Mouse (Mus musculus) NIH3T3 (cell line): ENCODE data around the gene Lenep.

Source experiments
- DNase-seq: peaks from one replicate; pipeline ENCODE4 v3.0.0-alpha.2; 2012; ENCODE audit warnings: low read depth

The Lenep gene

GRCm38 (mm10) chr3:89377831-89378230 is 24.8 kb downstream of the Lenep start:
- no peak for DNase-seq

- DNase-seq, result no peak
These were observed 28.9 kb downstream of the Lenep start for GRCm38 (mm10) chr3:89373581-89374231.

GRCm38 (mm10) chr3:89367338-89367737 is 35.3 kb downstream of the Lenep start:
- no peak for DNase-seq

- no peak for DNase-seq
These were observed 36.8 kb downstream of the Lenep start for GRCm38 (mm10) chr3:89365486-89366414.

GRCm38 (mm10) chr3:89365153-89365485 is 37.5 kb downstream of the Lenep start, which contains the start of gene Dcst1:
Dcst1 (minus strand) TSS chr3:89365253.
- no peak for DNase-seq

- no peak for DNase-seq
These were observed 38.0 kb downstream of the Lenep start for GRCm38 (mm10) chr3:89364631-89365030.

- DNase-seq, result no peak
These were observed 40.9 kb downstream of the Lenep start, which contains the start of gene Dcst2 for GRCm38 (mm10) chr3:89361675-89362074. Dcst2 (plus strand) TSS chr3:89361975.

GRCm38 (mm10) chr3:89360237-89360636 is 42.4 kb downstream of the Lenep start:
- no peak for DNase-seq

- DNase-seq, result peak; percentile 59
These were observed 43.0 kb downstream of the Lenep start for GRCm38 (mm10) chr3:89359630-89360029.

- no peak for DNase-seq
These were observed 46.6 kb downstream of the Lenep start for GRCm38 (mm10) chr3:89356029-89356428.

- DNase-seq, result no peak
These were observed 47.1 kb downstream of the Lenep start for GRCm38 (mm10) chr3:89355512-89355902.

GRCm38 (mm10) chr3:89354816-89355511 is 47.6 kb downstream of the Lenep start:
- peak; percentile 93 for DNase-seq

GRCm38 (mm10) chr3:89351271-89351670 is 51.3 kb downstream of the Lenep start:
- DNase-seq, result no peak
